Mouse (Mus musculus): Measurements from ENCODE around the gene Eps8. TPM values are rescaled to one million over a fixed set of nuclear protein-coding genes. Genes with fewer than 3 reads are reported as not detected.

The Eps8 gene
- total RNA-seq, 1 experiment, result 17.0 TPM

GRCm38 (mm10) chr6:137647646-137648045, 7.0 kb downstream of the Eps8 start:
- Histone ChIP-seq H3K27ac (ENCODE audit: insufficient read depth, low read depth, low read length, poor library complexity, severe bottlenecking) (no peak overlapping the region), H3K36me3 (ENCODE audit: control insufficient read depth, insufficient read depth, low read length, poor library complexity, severe bottlenecking) (no peaks in the 10 kb centered on the region), H3K9me3 (ENCODE audit: control insufficient read depth, insufficient read depth, low read depth, low read length) (no peaks in the 10 kb centered on the region), H3K4me3 (ENCODE audit: insufficient read depth in 1 of 2, low read depth in 1 of 2, low read length in 2 of 2, poor library complexity in 1 of 2, severe bottlenecking in 1 of 2) (peak overlapping the region in 1 of 2 experiments; percentile 87; a peak in 1 of 4 replicates), H3K4me1 (ENCODE audit: control insufficient read depth in 2 of 2, insufficient read depth in 2 of 2, low read length in 2 of 2, poor library complexity in 1 of 2) (peaks cover 0 to 2% of the 10 kb centered on the region in 2 experiments; a peak in 1 of 4 replicates), H3K9ac (ENCODE audit: insufficient read depth, low read depth, low read length, poor library complexity, severe bottlenecking) (no peak overlapping the region)
- TF ChIP-seq MAFK (IDR thresholded peaks at IDR 0.05; ENCODE audit: insufficient read depth, low read depth, low read length) (no peak), ZC3H11A (IDR thresholded peaks at IDR 0.05; ENCODE audit: borderline replicate concordance, low read depth, low read length) (no peak), CHD2 (IDR thresholded peaks at IDR 0.05; ENCODE audit: low read depth, low read length) (no peak), HCFC1 (IDR thresholded peaks at IDR 0.05; ENCODE audit: borderline replicate concordance, insufficient read depth, low read length) (no peak), ZNF384 (IDR thresholded peaks at IDR 0.05; ENCODE audit: low read depth, low read length) (no peak)
- no peak for DNase-seq (ENCODE audit: low read depth, low spot score)
- in situ Hi-C loops (cut with MboI; ENCODE audit: low sequenced_read_pairs in 2 of 2, unreplicated experiment in 2 of 2), result no loop called here

- no peak for TF ChIP-seq ZNF384 (IDR thresholded peaks at IDR 0.05; ENCODE audit: low read depth, low read length)
- TF ChIP-seq CHD2 (IDR thresholded peaks at IDR 0.05; ENCODE audit: low read depth, low read length), result no peak
- no peak for TF ChIP-seq HCFC1 (IDR thresholded peaks at IDR 0.05; ENCODE audit: borderline replicate concordance, insufficient read depth, low read length)
- no peak for TF ChIP-seq ZC3H11A (IDR thresholded peaks at IDR 0.05; ENCODE audit: borderline replicate concordance, low read depth, low read length)
- TF ChIP-seq MAFK (IDR thresholded peaks at IDR 0.05; ENCODE audit: insufficient read depth, low read depth, low read length), result no peak
- Histone ChIP-seq H3K36me3 (ENCODE audit: control insufficient read depth, insufficient read depth, low read length, poor library complexity, severe bottlenecking) (no peaks in the 10 kb centered on the region), H3K27ac (ENCODE audit: insufficient read depth, low read depth, low read length, poor library complexity, severe bottlenecking) (no peak overlapping the region), H3K9ac (ENCODE audit: insufficient read depth, low read depth, low read length, poor library complexity, severe bottlenecking) (no peak overlapping the region), H3K4me3 (ENCODE audit: insufficient read depth in 1 of 2, low read depth in 1 of 2, low read length in 2 of 2, poor library complexity in 1 of 2, severe bottlenecking in 1 of 2) (no peak overlapping the region), H3K4me1 (ENCODE audit: control insufficient read depth in 2 of 2, insufficient read depth in 2 of 2, low read length in 2 of 2, poor library complexity in 1 of 2) (peaks cover 0 to 3% of the 10 kb centered on the region in 2 experiments; a peak in 1 of 4 replicates), H3K9me3 (ENCODE audit: control insufficient read depth, insufficient read depth, low read depth, low read length) (no peaks in the 10 kb centered on the region)
- in situ Hi-C loops (cut with MboI; ENCODE audit: low sequenced_read_pairs in 2 of 2, unreplicated experiment in 2 of 2), result no loop called here
- DNase-seq (ENCODE audit: low read depth, low spot score), result no peak
Measured at GRCm38 (mm10) chr6:137646726-137647125, 8.0 kb downstream of the Eps8 start.

- no peaks in the 10 kb centered on the region for H3K36me3 ChIP-seq (ENCODE audit: control insufficient read depth, insufficient read depth, low read length, poor library complexity, severe bottlenecking)
- peaks cover 0 to 5% of the 10 kb centered on the region in 2 experiments; a peak in 1 of 4 replicates for H3K4me1 ChIP-seq (ENCODE audit: control insufficient read depth in 2 of 2, insufficient read depth in 2 of 2, low read length in 2 of 2, poor library complexity in 1 of 2)
- no peak overlapping the region for H3K9ac ChIP-seq (ENCODE audit: insufficient read depth, low read depth, low read length, poor library complexity, severe bottlenecking)
- TF ChIP-seq ZNF384 (IDR thresholded peaks at IDR 0.05; ENCODE audit: low read depth, low read length) (no peak), ZC3H11A (IDR thresholded peaks at IDR 0.05; ENCODE audit: borderline replicate concordance, low read depth, low read length) (no peak), HCFC1 (IDR thresholded peaks at IDR 0.05; ENCODE audit: borderline replicate concordance, insufficient read depth, low read length) (no peak), CHD2 (IDR thresholded peaks at IDR 0.05; ENCODE audit: low read depth, low read length) (no peak), MAFK (IDR thresholded peaks at IDR 0.05; ENCODE audit: insufficient read depth, low read depth, low read length) (no peak)
- no peak for DNase-seq (ENCODE audit: low read depth, low spot score)
- in situ Hi-C loops (cut with MboI; ENCODE audit: low sequenced_read_pairs in 2 of 2, unreplicated experiment in 2 of 2), result no loop called here
- no peak overlapping the region for H3K4me3 ChIP-seq (ENCODE audit: insufficient read depth in 1 of 2, low read depth in 1 of 2, low read length in 2 of 2, poor library complexity in 1 of 2, severe bottlenecking in 1 of 2)
- H3K9me3 ChIP-seq (ENCODE audit: control insufficient read depth, insufficient read depth, low read depth, low read length), result no peaks in the 10 kb centered on the region
- no peak overlapping the region for H3K27ac ChIP-seq (ENCODE audit: insufficient read depth, low read depth, low read length, poor library complexity, severe bottlenecking)
Measured at GRCm38 (mm10) chr6:137644893-137645292, 9.8 kb downstream of the Eps8 start.

- DNase-seq (ENCODE audit: low read depth, low spot score), result no peak
- no peaks in the 10 kb centered on the region for H3K9me3 ChIP-seq (ENCODE audit: control insufficient read depth, insufficient read depth, low read depth, low read length)
- no peak overlapping the region for H3K27ac ChIP-seq (ENCODE audit: insufficient read depth, low read depth, low read length, poor library complexity, severe bottlenecking)
- TF ChIP-seq HCFC1 (IDR thresholded peaks at IDR 0.05; ENCODE audit: borderline replicate concordance, insufficient read depth, low read length), result no peak
- no peaks in the 10 kb centered on the region for H3K36me3 ChIP-seq (ENCODE audit: control insufficient read depth, insufficient read depth, low read length, poor library complexity, severe bottlenecking)
- H3K9ac ChIP-seq (ENCODE audit: insufficient read depth, low read depth, low read length, poor library complexity, severe bottlenecking), result no peak overlapping the region
- H3K4me1 ChIP-seq (ENCODE audit: control insufficient read depth in 2 of 2, insufficient read depth in 2 of 2, low read length in 2 of 2, poor library complexity in 1 of 2), result peaks cover 0 to 3% of the 10 kb centered on the region in 2 experiments; a peak in 1 of 4 replicates
- in situ Hi-C loops (cut with MboI; ENCODE audit: low sequenced_read_pairs in 2 of 2, unreplicated experiment in 2 of 2), result no loop called here
- H3K4me3 ChIP-seq (ENCODE audit: insufficient read depth in 1 of 2, low read depth in 1 of 2, low read length in 2 of 2, poor library complexity in 1 of 2, severe bottlenecking in 1 of 2), result no peak overlapping the region
Measured at GRCm38 (mm10) chr6:137643814-137644213, 10.9 kb downstream of the Eps8 start.

- H3K9ac ChIP-seq (ENCODE audit: insufficient read depth, low read depth, low read length, poor library complexity, severe bottlenecking), result no peak overlapping the region
- no peak for DNase-seq (ENCODE audit: low read depth, low spot score)
- TF ChIP-seq HCFC1 (IDR thresholded peaks at IDR 0.05; ENCODE audit: borderline replicate concordance, insufficient read depth, low read length) (no peak), ZC3H11A (IDR thresholded peaks at IDR 0.05; ENCODE audit: borderline replicate concordance, low read depth, low read length) (no peak), CHD2 (IDR thresholded peaks at IDR 0.05; ENCODE audit: low read depth, low read length) (no peak), ZNF384 (IDR thresholded peaks at IDR 0.05; ENCODE audit: low read depth, low read length) (no peak), MAFK (IDR thresholded peaks at IDR 0.05; ENCODE audit: insufficient read depth, low read depth, low read length) (no peak)
- in situ Hi-C loops (cut with MboI; ENCODE audit: low sequenced_read_pairs in 2 of 2, unreplicated experiment in 2 of 2), result no loop called here
- H3K4me3 ChIP-seq (ENCODE audit: insufficient read depth in 1 of 2, low read depth in 1 of 2, low read length in 2 of 2, poor library complexity in 1 of 2, severe bottlenecking in 1 of 2), result no peak overlapping the region
- H3K9me3 ChIP-seq (ENCODE audit: control insufficient read depth, insufficient read depth, low read depth, low read length), result no peaks in the 10 kb centered on the region
- H3K4me1 ChIP-seq (ENCODE audit: control insufficient read depth in 2 of 2, insufficient read depth in 2 of 2, low read length in 2 of 2, poor library complexity in 1 of 2), result peaks cover 0 to 3% of the 10 kb centered on the region in 2 experiments; a peak in 1 of 4 replicates
- H3K27ac ChIP-seq (ENCODE audit: insufficient read depth, low read depth, low read length, poor library complexity, severe bottlenecking), result no peak overlapping the region
- no peaks in the 10 kb centered on the region for H3K36me3 ChIP-seq (ENCODE audit: control insufficient read depth, insufficient read depth, low read length, poor library complexity, severe bottlenecking)
Measured at GRCm38 (mm10) chr6:137641642-137642041, 13.0 kb downstream of the Eps8 start.

Data from ES-E14 (cell line).